Mouse (Mus musculus) heart, adult 2 months (tissue): ENCODE results near the gene Hs2st1. TPM values are rescaled to one million over a fixed set of nuclear protein-coding genes. Genes with fewer than 3 reads are reported as not detected.

Source experiments
- DNase-seq, 2 experiments: peaks; one replicate each; pipeline ENCODE4 v3.0.0; 2021
- H3K27ac ChIP-seq: fragments of 200-600 bp; 2 replicates; pipeline ENCODE4 v1.8.1; 2022
- H3K27me3 ChIP-seq: fragments of 200-500 bp; 2 replicates; pipeline ENCODE4 v1.6.1; 2012; ENCODE audit warnings: mild to moderate bottlenecking, low read length, inconsistent platforms, mixed read lengths; ENCODE audit not compliant: control insufficient read depth, insufficient read depth
- H3K36me3 ChIP-seq: fragments of 200-500 bp; 2 replicates; pipeline ENCODE4 v1.6.1; 2012; ENCODE audit warnings: low read length, inconsistent platforms; ENCODE audit not compliant: control insufficient read depth, insufficient read depth
- H3K4me1 ChIP-seq: fragments of 200-500 bp; 2 replicates; pipeline ENCODE4 v1.6.1; 2011; ENCODE audit warnings: low read length; ENCODE audit not compliant: control insufficient read depth, insufficient read depth
- H3K4me3 ChIP-seq: fragments of 200-600 bp; 2 replicates; pipeline ENCODE4 v1.8.1; 2022
- H3K79me2 ChIP-seq: fragments of 200-500 bp; replicated peaks from 2 replicates; pipeline ENCODE4 v1.6.1; 2012; ENCODE audit warnings: mild to moderate bottlenecking, inconsistent platforms, low read length, moderate library complexity, mixed read lengths; ENCODE audit not compliant: control insufficient read depth, insufficient read depth
- H3K9ac ChIP-seq: fragments of 200-500 bp; 2 replicates; pipeline ENCODE4 v1.6.1; 2012; ENCODE audit warnings: low read depth, mild to moderate bottlenecking, control low read depth, inconsistent platforms, low read length, mixed read lengths
- CTCF ChIP-seq: fragments of 200-600 bp; IDR thresholded peaks from 2 replicates; pipeline ENCODE4 v1.8.1; 2022; ENCODE audit warnings: antibody characterized with exemption, mild to moderate bottlenecking, moderate library complexity
- EP300 ChIP-seq: fragments of 200-500 bp; IDR thresholded peaks from 2 replicates; pipeline ENCODE4 v1.6.1; 2011; ENCODE audit warnings: low read depth, low read length, control low read depth; ENCODE audit not compliant: insufficient read depth
- POLR2A ChIP-seq: fragments of 200-500 bp; IDR thresholded peaks from 2 replicates; pipeline ENCODE4 v1.6.1; 2011; ENCODE audit warnings: mild to moderate bottlenecking, low read depth, low read length, control low read depth; ENCODE audit not compliant: insufficient read depth
- WGBS: fragments of 180-500 bp; shearing (Covaris S2); methylation state at CpG from one replicate; pipeline ENCODE4 v1.1.7; 2018; 5-methylcytosine and 5-hydroxymethylcytosine counted together
- intact Hi-C: fragments of 180-260 bp; cut with DNase I; formaldehyde crosslinking; loops from one replicate; pipeline ENCODE4 v1.15.1; 2025
- polyA plus RNA-seq: library from polyadenylated mRNA; depleted of rRNA; stranded (reverse); fragments of >200 nt; gene quantifications from 2 replicates; pipeline ENCODE4 v1.2.3, GENCODE M21; 2012
- total RNA-seq, 2 experiments: library from RNA; stranded (reverse); gene quantifications; 2 replicates each; pipeline ENCODE4 v1.2.3; 2021

The Hs2st1 gene
- total and polyA plus RNA-seq, 3 experiments = 2.3 to 8.4 (median 7.2) TPM

GRCm38 (mm10) chr3:144537078-144537855 lies 32.7 kb downstream of the Hs2st1 start:
- intact Hi-C loops = no loop called here
- 63% methylated on average over 7 of the region's 7 CpGs for WGBS
- TF ChIP-seq EP300 (no peak), CTCF (no peak), POLR2A (no peak)

GRCm38 (mm10) chr3:144535056-144535455 lies 34.9 kb downstream of the Hs2st1 start:
- Histone ChIP-seq H3K79me2 (no peaks in the 10 kb centered on the region), H3K27ac (no peak overlapping the region), H3K4me3 (no peak overlapping the region), H3K9ac (no peak overlapping the region), H3K36me3 (peaks cover 5% of the 10 kb centered on the region), H3K27me3 (no peaks in the 10 kb centered on the region), H3K4me1 (peaks cover 1% of the 10 kb centered on the region)
- DNase-seq = no peak
- intact Hi-C loops = no loop called here
- TF ChIP-seq POLR2A (no peak), EP300 (no peak), CTCF (no peak)
- WGBS = 95% methylated on average over 4 of the region's 4 CpGs

More at GRCm38 (mm10) chr3:144537078-144537855, 32.7 kb downstream of the Hs2st1 start:
- Histone ChIP-seq H3K36me3 (peaks cover 5% of the 10 kb centered on the region), H3K27ac (no peak overlapping the region), H3K79me2 (no peaks in the 10 kb centered on the region), H3K4me1 (peaks cover 1% of the 10 kb centered on the region; the same call in 1 of the 2 replicates), H3K4me3 (no peak overlapping the region), H3K9ac (no peak overlapping the region), H3K27me3 (no peaks in the 10 kb centered on the region)
- no peak for DNase-seq

- no peaks in the 10 kb centered on the region for H3K27me3 ChIP-seq
- no peak for TF ChIP-seq EP300
- TF ChIP-seq POLR2A = no peak
- TF ChIP-seq CTCF = peak; percentile 67
- H3K79me2 ChIP-seq = no peaks in the 10 kb centered on the region
- H3K36me3 ChIP-seq = no peaks in the 10 kb centered on the region
- intact Hi-C loops = loop anchor here (1.0 to 2.0 kb wide), 2 partner anchors 86 to 190 kb away; partner anchors contain the start of gene Sh3glb1
- no peak overlapping the region for H3K9ac ChIP-seq
- no peak overlapping the region for H3K27ac ChIP-seq
- peaks cover 1% of the 10 kb centered on the region for H3K4me1 ChIP-seq
- no peak for DNase-seq
- WGBS = 15% methylated on average over 5 of the region's 5 CpGs
- H3K4me3 ChIP-seq = no peak overlapping the region; the same call in 1 of the 2 replicates
Measured at GRCm38 (mm10) chr3:144531023-144531422, 39.0 kb downstream of the Hs2st1 start.

- intact Hi-C loops = no loop called here
- no peak for DNase-seq
- H3K27ac ChIP-seq = no peak overlapping the region
- TF ChIP-seq CTCF = no peak
- H3K27me3 ChIP-seq = no peaks in the 10 kb centered on the region
- WGBS = 63% methylated on average over 7 of the region's 7 CpGs
- peaks cover 1% of the 10 kb centered on the region for H3K4me1 ChIP-seq
- H3K9ac ChIP-seq = no peak overlapping the region
- no peaks in the 10 kb centered on the region for H3K36me3 ChIP-seq
- no peaks in the 10 kb centered on the region for H3K79me2 ChIP-seq
- H3K4me3 ChIP-seq = no peak overlapping the region
Measured at GRCm38 (mm10) chr3:144527918-144528317, 42.1 kb downstream of the Hs2st1 start.

- no peak overlapping the region for H3K4me3 ChIP-seq
- H3K36me3 ChIP-seq = no peaks in the 10 kb centered on the region
- H3K79me2 ChIP-seq = no peaks in the 10 kb centered on the region; the same call in 1 of the 2 replicates
- no peaks in the 10 kb centered on the region for H3K4me1 ChIP-seq
- no peak for TF ChIP-seq POLR2A
- no peak for TF ChIP-seq CTCF
- TF ChIP-seq EP300 = no peak
- DNase-seq = no peak
- no peaks in the 10 kb centered on the region for H3K27me3 ChIP-seq
- H3K27ac ChIP-seq = no peak overlapping the region
- WGBS = 80% methylated on average over 10 of the region's 10 CpGs
- intact Hi-C loops = no loop called here
- H3K9ac ChIP-seq = no peak overlapping the region
Measured at GRCm38 (mm10) chr3:144519581-144520272, 50.3 kb downstream of the Hs2st1 start.

GRCm38 (mm10) chr3:144518917-144519316 lies 51.1 kb downstream of the Hs2st1 start:
- TF ChIP-seq CTCF (no peak), POLR2A (no peak), EP300 (no peak)
- H3K79me2 ChIP-seq = no peaks in the 10 kb centered on the region; the same call in 1 of the 2 replicates
- no peaks in the 10 kb centered on the region for H3K27me3 ChIP-seq
- 59% methylated on average over 5 of the region's 5 CpGs for WGBS
- no peak overlapping the region for H3K9ac ChIP-seq
- intact Hi-C loops = no loop called here
- DNase-seq = no peak
- H3K36me3 ChIP-seq = no peaks in the 10 kb centered on the region
- H3K4me1 ChIP-seq = no peaks in the 10 kb centered on the region
- H3K4me3 ChIP-seq = no peak overlapping the region
- H3K27ac ChIP-seq = no peak overlapping the region
